Mouse (Mus musculus): ENCODE results near the gene Stpg4.

The Stpg4 gene

GRCm38 (mm10) chr17:87377536-87377935 lies 50.0 kb downstream of the Stpg4 start:
- DNase-seq = peak; percentile 70

GRCm38 (mm10) chr17:87376831-87377471 lies 50.6 kb downstream of the Stpg4 start:
- no peak for DNase-seq

GRCm38 (mm10) chr17:87375941-87376511 lies 51.5 kb downstream of the Stpg4 start:
- no peak for DNase-seq

GRCm38 (mm10) chr17:87373327-87373726 lies 54.2 kb downstream of the Stpg4 start:
- peak; percentile 68 for DNase-seq

GRCm38 (mm10) chr17:87372189-87372588 lies 55.4 kb downstream of the Stpg4 start:
- no peak for DNase-seq

GRCm38 (mm10) chr17:87369270-87369759 lies 58.2 kb downstream of the Stpg4 start:
- DNase-seq = no peak

GRCm38 (mm10) chr17:87368481-87368880 lies 59.1 kb downstream of the Stpg4 start:
- DNase-seq = no peak

GRCm38 (mm10) chr17:87367640-87368039 lies 59.9 kb downstream of the Stpg4 start:
- peak; percentile 52 for DNase-seq

GRCm38 (mm10) chr17:87367228-87367627 lies 60.3 kb downstream of the Stpg4 start:
- no peak for DNase-seq

GRCm38 (mm10) chr17:87366520-87366919 lies 61.0 kb downstream of the Stpg4 start:
- DNase-seq = no peak

- DNase-seq = no peak
Observed at GRCm38 (mm10) chr17:87365268-87365667, 62.3 kb downstream of the Stpg4 start.

- DNase-seq = no peak
Observed at GRCm38 (mm10) chr17:87364108-87364507, 63.4 kb downstream of the Stpg4 start.

- DNase-seq = no peak
Observed at GRCm38 (mm10) chr17:87361132-87361531, 66.4 kb downstream of the Stpg4 start.

- DNase-seq = no peak
Observed at GRCm38 (mm10) chr17:87357506-87357905, 70.0 kb downstream of the Stpg4 start.

- no peak for DNase-seq
Observed at GRCm38 (mm10) chr17:87356261-87356660, 71.3 kb downstream of the Stpg4 start.

GRCm38 (mm10) chr17:87355456-87355855 lies 72.1 kb downstream of the Stpg4 start:
- no peak for DNase-seq

- DNase-seq = no peak
Observed at GRCm38 (mm10) chr17:87353745-87354320, 73.7 kb downstream of the Stpg4 start.

- peak; percentile 49 for DNase-seq
Observed at GRCm38 (mm10) chr17:87352898-87353225, 74.7 kb downstream of the Stpg4 start.

GRCm38 (mm10) chr17:87352106-87352897 lies 75.2 kb downstream of the Stpg4 start:
- peak; percentile 35 for DNase-seq

- peak; percentile 92 for DNase-seq
Observed at GRCm38 (mm10) chr17:87351241-87352105, 76.1 kb downstream of the Stpg4 start.

GRCm38 (mm10) chr17:87350471-87351240 lies 76.9 kb downstream of the Stpg4 start:
- peak; percentile 57 for DNase-seq

- DNase-seq = peak; percentile 35
Observed at GRCm38 (mm10) chr17:87349575-87349974, 78.0 kb downstream of the Stpg4 start.
